Mouse (Mus musculus) lung, adult 2 months (tissue): ENCODE data around the gene Camta1. TPM values are rescaled to one million over a fixed set of nuclear protein-coding genes. Genes with fewer than 3 reads are reported as not detected.

Experiments used
- DNase-seq: peaks from one replicate; pipeline ENCODE4 v3.0.0; 2022
- H3K4me1 ChIP-seq: fragments of 200-500 bp; 2 replicates; pipeline ENCODE4 v1.6.1; 2011; ENCODE audit warnings: low read length; ENCODE audit not compliant: control insufficient read depth, insufficient read depth
- H3K4me3 ChIP-seq: fragments of 200-500 bp; replicated peaks from 2 replicates; pipeline ENCODE3; 2011; ENCODE audit warnings: low read depth, mild to moderate bottlenecking, control low read depth, low read length; ENCODE audit errors: extremely low read depth
- CTCF ChIP-seq: fragments of 200-500 bp; IDR thresholded peaks from 2 replicates; pipeline ENCODE4 v1.5.1; 2011; ENCODE audit warnings: mild to moderate bottlenecking, low read length, control low read depth; ENCODE audit not compliant: insufficient read depth
- POLR2A ChIP-seq: fragments of 200-500 bp; IDR thresholded peaks from 2 replicates; pipeline ENCODE4 v1.6.1; 2011; ENCODE audit warnings: low read depth, mild to moderate bottlenecking, control low read depth, low read length, borderline replicate concordance; ENCODE audit errors: extremely low read depth
- WGBS: fragments of 180-500 bp; shearing (Covaris S2); methylation state at CpG from one replicate; pipeline ENCODE4 v1.1.7; 2018; 5-methylcytosine and 5-hydroxymethylcytosine counted together
- polyA plus RNA-seq: library from polyadenylated mRNA; depleted of rRNA; stranded (reverse); fragments of >200 nt; gene quantifications from 2 replicates; pipeline ENCODE4 v1.2.3, GENCODE M21; 2012

Gene Camta1
- polyA plus RNA-seq, 1 experiment, result 10.4 TPM

GRCm38 (mm10) chr4:151703069-151703735 is 158.5 kb downstream of the Camta1 start:
- no peaks in the 10 kb centered on the region for H3K4me1 ChIP-seq
- TF ChIP-seq POLR2A, result no peak
- no peak for TF ChIP-seq CTCF
- no peak overlapping the region for H3K4me3 ChIP-seq
- DNase-seq, result no peak
- WGBS, result 82% methylated on average over 14 of the region's 14 CpGs

DNA sequence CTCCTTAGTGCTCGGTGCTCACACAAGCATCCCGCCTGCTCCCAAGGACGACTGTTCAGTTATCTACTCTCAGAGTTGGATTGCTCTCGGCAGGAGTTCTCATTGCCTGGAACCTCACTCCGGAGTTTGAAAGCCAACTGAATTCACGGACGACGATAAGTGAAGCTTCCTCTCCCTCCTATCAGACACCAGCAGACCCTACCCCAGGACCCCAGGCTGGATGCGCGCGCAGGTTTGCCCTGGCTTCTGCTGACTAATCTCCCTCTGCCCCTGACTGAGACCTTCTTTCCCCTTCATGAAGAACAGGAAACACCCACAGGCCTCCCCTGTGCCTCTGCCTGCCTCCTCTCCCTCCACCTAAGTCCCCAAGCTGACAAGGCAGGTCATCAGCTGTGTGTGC is 159.2 kb downstream of the Camta1 start:
- Histone ChIP-seq H3K4me1 (no peaks in the 10 kb centered on the region), H3K4me3 (no peak overlapping the region)
- no peak for TF ChIP-seq CTCF
- TF ChIP-seq POLR2A, result no peak
- DNase-seq, result no peak
- WGBS, result 78% methylated on average over 11 of the region's 11 CpGs

DNA sequence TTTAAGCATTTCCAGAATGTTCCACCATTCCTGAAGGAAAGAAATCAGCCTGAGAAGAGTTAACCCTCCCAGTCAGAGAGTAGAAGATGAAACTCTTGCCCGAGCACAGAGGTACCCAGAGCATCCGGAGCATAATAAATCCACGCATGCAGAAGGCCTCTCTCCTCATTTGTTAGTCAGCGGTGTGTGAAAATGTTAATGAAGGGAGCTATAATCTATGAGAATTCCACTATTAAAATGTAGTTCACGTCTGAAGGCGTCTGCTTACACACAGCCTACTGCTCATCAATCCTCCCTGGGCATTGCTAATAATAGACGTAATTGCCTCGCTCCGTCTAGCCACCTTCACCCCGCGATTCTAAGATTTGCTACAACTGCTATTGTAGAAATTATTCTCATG is 165.7 kb downstream of the Camta1 start:
- no peak for DNase-seq
- WGBS, result 82% methylated on average over 11 of the region's 11 CpGs
- Histone ChIP-seq H3K4me1 (no peaks in the 10 kb centered on the region), H3K4me3 (no peak overlapping the region)
- no peak for TF ChIP-seq POLR2A
- no peak for TF ChIP-seq CTCF

GRCm38 (mm10) chr4:151694531-151694930 is 167.1 kb downstream of the Camta1 start:
- no peaks in the 10 kb centered on the region for H3K4me1 ChIP-seq
- no peak for DNase-seq
- 87% methylated on average over 7 of the region's 7 CpGs for WGBS
- no peak for TF ChIP-seq POLR2A
- H3K4me3 ChIP-seq, result no peak overlapping the region

DNA sequence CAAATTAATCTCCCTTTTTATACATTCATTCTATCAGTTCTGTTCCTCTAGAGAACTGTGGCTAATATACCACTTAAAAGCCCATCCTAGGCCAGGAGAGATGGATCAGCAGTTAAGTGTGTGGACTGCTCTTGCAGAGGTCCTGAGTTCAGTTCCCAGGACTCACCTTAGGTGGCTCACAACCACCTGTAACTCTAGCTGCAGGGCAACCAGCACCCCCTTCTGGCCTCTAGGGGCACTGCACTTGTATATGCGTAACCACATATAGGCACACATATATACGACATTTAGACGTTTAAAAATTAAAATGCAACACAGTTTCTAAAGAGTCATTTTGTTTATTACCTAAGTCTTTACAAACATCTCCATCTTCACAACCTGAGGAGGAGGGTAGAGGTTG is 167.6 kb downstream of the Camta1 start:
- TF ChIP-seq POLR2A (no peak), CTCF (0 out of 2 replicates have a peak, but pooled peaks have one; percentile 22)

GRCm38 (mm10) chr4:151690041-151690440 is 171.6 kb downstream of the Camta1 start:
- WGBS, result 78% methylated on average over 12 of the region's 12 CpGs

More for the DNA sequence above, 167.6 kb downstream of the Camta1 start:
- WGBS, result 92% methylated on average over 3 of the region's 3 CpGs
- Histone ChIP-seq H3K4me1 (no peaks in the 10 kb centered on the region), H3K4me3 (no peak overlapping the region)
- no peak for DNase-seq

DNA sequence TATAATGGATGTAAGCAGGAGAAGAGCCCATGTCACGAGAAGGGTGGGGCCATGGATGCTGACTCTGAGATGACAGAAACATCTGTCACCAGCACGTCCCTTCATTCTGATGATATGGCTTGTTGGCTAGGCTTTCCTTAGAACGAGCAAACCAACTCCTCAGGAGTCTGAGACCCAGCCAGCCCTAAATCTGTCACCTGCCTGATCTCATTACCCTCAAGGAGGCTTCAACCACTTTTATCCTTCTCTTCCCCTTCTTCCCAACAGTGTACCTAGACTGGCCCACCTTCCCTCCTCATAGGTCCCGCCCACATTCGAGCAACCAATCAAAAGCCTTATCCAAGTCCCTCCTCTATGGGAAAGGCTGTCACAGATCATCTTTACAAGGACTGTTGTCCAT is 173.5 kb downstream of the Camta1 start:
- H3K4me1 ChIP-seq, result no peaks in the 10 kb centered on the region
- TF ChIP-seq CTCF, result no peak
- no peak for TF ChIP-seq POLR2A
- 79% methylated on average over 5 of the region's 5 CpGs for WGBS
- DNase-seq, result no peak
- H3K4me3 ChIP-seq, result no peak overlapping the region

More at GRCm38 (mm10) chr4:151690041-151690440, 171.6 kb downstream of the Camta1 start:
- no peak for DNase-seq
- no peak overlapping the region for H3K4me3 ChIP-seq
- no peaks in the 10 kb centered on the region for H3K4me1 ChIP-seq
- TF ChIP-seq CTCF (no peak), POLR2A (no peak)

DNA sequence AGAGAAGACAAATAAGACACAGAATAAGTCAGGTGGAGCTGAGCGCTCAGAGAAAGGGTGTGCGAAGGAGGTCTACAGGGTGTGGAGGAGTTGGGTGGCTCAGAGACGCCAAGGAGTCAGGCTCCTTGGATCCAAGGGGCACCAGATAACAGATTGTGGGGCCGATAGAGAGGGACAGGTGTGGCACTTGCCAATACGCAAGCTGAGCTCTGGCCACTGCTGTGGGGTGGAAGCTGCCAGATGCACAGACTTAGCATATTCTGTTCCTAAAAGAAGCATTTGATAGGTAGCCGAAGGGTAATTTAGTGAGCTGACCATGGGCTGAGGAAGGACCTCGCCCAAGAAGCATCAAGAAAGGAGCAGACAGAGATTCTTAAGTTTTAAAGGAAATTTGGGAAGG is 177.1 kb downstream of the Camta1 start:
- WGBS, result 82% methylated on average over 7 of the region's 7 CpGs
- DNase-seq, result no peak
- no peak for TF ChIP-seq POLR2A
- no peak for TF ChIP-seq CTCF
- Histone ChIP-seq H3K4me1 (no peaks in the 10 kb centered on the region), H3K4me3 (no peak overlapping the region)

- TF ChIP-seq CTCF (no peak), POLR2A (no peak)
- no peak for DNase-seq
- Histone ChIP-seq H3K4me1 (no peaks in the 10 kb centered on the region), H3K4me3 (no peak overlapping the region)
- WGBS, result 81% methylated on average over 12 of the region's 12 CpGs
Observed at GRCm38 (mm10) chr4:151682831-151683488, 178.7 kb downstream of the Camta1 start.

GRCm38 (mm10) chr4:151672452-151672851 is 189.2 kb downstream of the Camta1 start:
- Histone ChIP-seq H3K4me1 (no peaks in the 10 kb centered on the region), H3K4me3 (no peak overlapping the region)
- TF ChIP-seq CTCF (no peak), POLR2A (no peak)
- DNase-seq, result no peak
- 85% methylated on average over 13 of the region's 13 CpGs for WGBS
